In the genomic region with DNA sequence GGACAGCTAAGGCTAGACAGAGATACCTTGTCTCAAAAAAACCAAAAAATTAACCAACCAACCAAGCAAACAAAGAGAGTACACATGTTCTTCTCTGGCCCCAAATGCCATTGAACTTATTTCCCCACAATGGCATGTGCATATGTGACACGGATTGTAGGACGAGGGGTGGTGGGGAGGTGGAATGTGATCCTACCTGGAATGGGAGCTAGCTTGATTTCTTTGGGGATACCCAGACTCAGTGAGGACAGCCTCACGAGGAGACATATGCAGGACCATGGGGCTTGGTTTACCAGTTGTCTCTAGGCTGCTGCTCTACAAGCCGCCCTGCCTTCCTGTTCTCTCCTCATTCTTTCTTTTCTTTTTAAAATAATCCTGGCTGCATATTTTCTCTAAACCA, we compare ENCODE assay signal across 17 mouse cellular contexts. TPM values are rescaled to one million over a fixed set of nuclear protein-coding genes. Genes with fewer than 3 reads are reported as not detected.
A peak's percentile ranks its signal among the peaks of the same experiment; 100 is the strongest.
DNase-seq lines count a peak whose midpoint lies in the region; ATAC-seq and TF ChIP-seq lines count a peak whose summit lies in the region.
"Had no signal": no experiment of that assay in that cellular context is flagged by ENCODE, and none has a peak within 500 bp of the region (broad histone marks: within the 10 kb centered on the region; RNA-seq: fewer than 3 reads in every experiment).

No protein-coding gene starts in this region.

- H3K27ac ChIP-seq in heart, adult 2 months = peak overlapping the region; percentile 72
- no peak overlapping the region for H3K27ac ChIP-seq in midbrain, embryonic 11.5 days (ENCODE audit: low read depth, low read length)
- H3K27ac ChIP-seq in midbrain, embryonic 14.5 days (replicated peaks; ENCODE audit: low read depth, low read length) = no peak overlapping the region
- H3K27ac ChIP-seq in limb, embryonic 14.5 days (replicated peaks; ENCODE audit: low read depth, low read length) = peak overlapping the region; percentile 77
- H3K27ac ChIP-seq: forebrain, embryonic 13.5 days; heart, embryonic 10.5 days; hindbrain, embryonic 13.5 days; hindbrain, postnatal 0 days had no signal

- TF ChIP-seq EP300 in heart, adult 2 months (IDR thresholded peaks at IDR 0.05; ENCODE audit: insufficient read depth, low read depth, low read length) = no peak

- no peak overlapping the region for H3K4me3 ChIP-seq in heart, adult 2 months
- H3K4me3 ChIP-seq in midbrain, embryonic 11.5 days (ENCODE audit: low read depth, low read length) = no peak overlapping the region
- no peak overlapping the region for H3K4me3 ChIP-seq in midbrain, embryonic 14.5 days (replicated peaks; ENCODE audit: low read depth, low read length)
- H3K4me3 ChIP-seq in limb, embryonic 14.5 days (replicated peaks; ENCODE audit: low read length) = no peak overlapping the region
- H3K4me3 ChIP-seq: forebrain, embryonic 13.5 days; heart, embryonic 10.5 days; hindbrain, embryonic 13.5 days had no signal

- ATAC-seq in midbrain, embryonic 11.5 days (ENCODE audit: low FRiP score) = no peak
- no peak for ATAC-seq in midbrain, embryonic 14.5 days (ENCODE audit: low FRiP score, low TSS enrichment)
- ATAC-seq in limb, embryonic 14.5 days (ENCODE audit: low FRiP score, low read depth) = no peak
- ATAC-seq: activated CD4-positive, CD25-positive, alpha-beta regulatory T cell, adult 4 months; forebrain, embryonic 13.5 days; forebrain, postnatal 0 days; hindbrain, postnatal 0 days; Patski had no signal

- 94% methylated on average over 4 of the region's 4 CpGs for WGBS in heart, adult 2 months
- WGBS in midbrain, embryonic 11.5 days = 90% methylated on average over 4 of the region's 4 CpGs
- 96% methylated on average over 4 of the region's 4 CpGs for WGBS in midbrain, embryonic 14.5 days
- WGBS in limb, embryonic 14.5 days = 62% methylated on average over 4 of the region's 4 CpGs

- H3K9me3 ChIP-seq in midbrain, embryonic 11.5 days (ENCODE audit: control insufficient read depth, low read length) = no peaks in the 10 kb centered on the region
- H3K9me3 ChIP-seq in midbrain, embryonic 14.5 days (ENCODE audit: control insufficient read depth, low read length) = no peaks in the 10 kb centered on the region
- 0 out of 2 replicates have a peak, but pooled peaks cover 5% of the 10 kb centered on the region for H3K9me3 ChIP-seq in limb, embryonic 14.5 days (ENCODE audit: control insufficient read depth, low read length)
- H3K9me3 ChIP-seq: forebrain, embryonic 13.5 days; heart, embryonic 10.5 days; hindbrain, embryonic 13.5 days had no signal

- H3K79me2 ChIP-seq in heart, adult 2 months (replicated peaks; ENCODE audit: control insufficient read depth, insufficient read depth, low read length) = no peaks in the 10 kb centered on the region

- H3K27me3 ChIP-seq in heart, adult 2 months (ENCODE audit: control insufficient read depth, insufficient read depth, low read length) = no peaks in the 10 kb centered on the region
- H3K27me3 ChIP-seq in midbrain, embryonic 11.5 days (ENCODE audit: control insufficient read depth, insufficient read depth, low read length) = no peaks in the 10 kb centered on the region
- H3K27me3 ChIP-seq in midbrain, embryonic 14.5 days (ENCODE audit: control insufficient read depth, insufficient read depth, low read length) = no peaks in the 10 kb centered on the region
- H3K27me3 ChIP-seq in limb, embryonic 14.5 days (ENCODE audit: control insufficient read depth, insufficient read depth, low read length) = no peaks in the 10 kb centered on the region
- H3K27me3 ChIP-seq: forebrain, embryonic 13.5 days; hindbrain, embryonic 13.5 days; Patski had no signal

- intact Hi-C loops in heart, adult 2 months (cut with DNase I) = no loop called here

- DNase-seq in heart, adult 2 months = no peak
- DNase-seq in heart, adult 18-20 months = no peak
- DNase-seq in midbrain, embryonic 11.5 days (ENCODE audit: low spot score, missing footprints) = peak; percentile 67
- DNase-seq in midbrain, embryonic 14.5 days = no peak
- no peak for DNase-seq in limb, embryonic 14.5 days (ENCODE audit: low spot score)
- no peak for DNase-seq in frontal cortex, postnatal 36 days (ENCODE audit: low spot score in 2 of 2)
- DNase-seq: adrenal gland, postnatal 14 days; cerebellum, adult 11-12 months; cerebellum, adult 9-11 months; cerebellum, postnatal 36 days; forebrain, postnatal 0 days had no signal

- peaks cover 2% of the 10 kb centered on the region for H3K4me1 ChIP-seq in heart, adult 2 months (ENCODE audit: control insufficient read depth, insufficient read depth, low read length)
- H3K4me1 ChIP-seq in midbrain, embryonic 11.5 days (ENCODE audit: control insufficient read depth, insufficient read depth, low read length) = no peaks in the 10 kb centered on the region
- H3K4me1 ChIP-seq in midbrain, embryonic 14.5 days (ENCODE audit: control insufficient read depth, insufficient read depth, low read length) = no peaks in the 10 kb centered on the region
- H3K4me1 ChIP-seq in limb, embryonic 14.5 days (ENCODE audit: control insufficient read depth, insufficient read depth, low read length) = peaks cover 21% of the 10 kb centered on the region
- H3K4me1 ChIP-seq: forebrain, embryonic 13.5 days; hindbrain, embryonic 13.5 days had no signal

- no peaks in the 10 kb centered on the region for H3K36me3 ChIP-seq in heart, adult 2 months (ENCODE audit: control insufficient read depth, insufficient read depth, low read length)
- H3K36me3 ChIP-seq in midbrain, embryonic 11.5 days (ENCODE audit: control insufficient read depth, insufficient read depth, low read length) = no peaks in the 10 kb centered on the region
- no peaks in the 10 kb centered on the region for H3K36me3 ChIP-seq in midbrain, embryonic 14.5 days (ENCODE audit: control insufficient read depth, insufficient read depth, low read length)
- H3K36me3 ChIP-seq in limb, embryonic 14.5 days (ENCODE audit: control insufficient read depth, insufficient read depth, low read length) = no peaks in the 10 kb centered on the region
- H3K36me3 ChIP-seq: heart, embryonic 10.5 days; hindbrain, embryonic 13.5 days had no signal

- TF ChIP-seq POLR2A in heart, adult 2 months (IDR thresholded peaks at IDR 0.05; ENCODE audit: insufficient read depth, low read depth, low read length) = no peak
- no peak for TF ChIP-seq POLR2A in limb, embryonic 14.5 days (IDR thresholded peaks at IDR 0.05; ENCODE audit: borderline replicate concordance, extremely low read depth, insufficient read depth, insufficient read length)

- no peak overlapping the region for H3K9ac ChIP-seq in heart, adult 2 months (ENCODE audit: low read depth, low read length)
- H3K9ac ChIP-seq in midbrain, embryonic 11.5 days (ENCODE audit: low read length) = no peak overlapping the region
- no peak overlapping the region for H3K9ac ChIP-seq in midbrain, embryonic 14.5 days (replicated peaks; ENCODE audit: low read length)
- H3K9ac ChIP-seq in limb, embryonic 14.5 days (ENCODE audit: low read depth, low read length, severe bottlenecking) = no peak overlapping the region
- H3K9ac ChIP-seq: forebrain, embryonic 13.5 days; forebrain, postnatal 0 days; hindbrain, embryonic 13.5 days had no signal

- no peak for TF ChIP-seq CTCF in heart, adult 2 months (IDR thresholded peaks at IDR 0.05)

- no peak overlapping the region for H3K4me2 ChIP-seq in midbrain, embryonic 11.5 days
- H3K4me2 ChIP-seq in midbrain, embryonic 14.5 days (ENCODE audit: low read length) = no peak overlapping the region
- H3K4me2 ChIP-seq in limb, embryonic 14.5 days (replicated peaks; ENCODE audit: low read depth, low read length, severe bottlenecking) = no peak overlapping the region
- H3K4me2 ChIP-seq: forebrain, embryonic 13.5 days; hindbrain, embryonic 13.5 days had no signal

RNA-seq across cellular contexts. Expression of a gene that starts 55.9 kb away (rescaled TPM):
- total RNA-seq in heart, adult 2 months (2021) = 10 to 100 TPM; 22.3 to 26.0 TPM
- polyA plus RNA-seq in heart, adult 2 months (2012; rRNA removed) = 19.0 and 20.3 TPM in 2 replicates
- total RNA-seq in heart, adult 18-20 months (2021) = 10 to 100 TPM; 22.7 to 25.7 TPM
- polyA plus RNA-seq in midbrain, embryonic 11.5 days (2014; fragmentation: Nextera tagmentation; extraction: Ambion mirVana) = 18.6 and 21.4 TPM in 2 replicates
- 29.1 and 31.2 TPM in 2 replicates for polyA plus RNA-seq in midbrain, embryonic 14.5 days (2014; fragmentation: Nextera tagmentation; extraction: Ambion mirVana)
- polyA plus RNA-seq in limb, embryonic 14.5 days (2012; rRNA removed) = 7.7 and 8.2 TPM in 2 replicates
- polyA plus RNA-seq in limb, embryonic 14.5 days (2014; fragmentation: Nextera tagmentation; extraction: Ambion mirVana) = 10.8 and 11.8 TPM in 2 replicates

Comparison
In these comparisons a context has a peak if more than half of its experiments do, and no peak if none do; other contexts are left out.
1. H3K27ac ChIP-seq: peak in heart, adult 2 months (single experiment) and limb, embryonic 14.5 days (single experiment); none in midbrain, embryonic 11.5 days (single experiment) and midbrain, embryonic 14.5 days (single experiment).